Mouse (Mus musculus) testis, adult 2 months (tissue): ENCODE measurements around the gene Gdpd1.

ENCODE experiments used
- CTCF ChIP-seq: fragments of 200-500 bp; IDR thresholded peaks from 2 replicates; pipeline ENCODE4 v1.5.1; 2012; ENCODE audit warnings: low read depth, mild to moderate bottlenecking, inconsistent platforms, low read length, moderate library complexity; ENCODE audit not compliant: control insufficient read depth, insufficient read depth, insufficient replicate concordance
- POLR2A ChIP-seq: fragments of 200-500 bp; IDR thresholded peaks from 2 replicates; pipeline ENCODE4 v1.6.1; 2012; ENCODE audit warnings: low read depth, mild to moderate bottlenecking, inconsistent platforms, low read length, moderate library complexity; ENCODE audit not compliant: control insufficient read depth

DNA sequence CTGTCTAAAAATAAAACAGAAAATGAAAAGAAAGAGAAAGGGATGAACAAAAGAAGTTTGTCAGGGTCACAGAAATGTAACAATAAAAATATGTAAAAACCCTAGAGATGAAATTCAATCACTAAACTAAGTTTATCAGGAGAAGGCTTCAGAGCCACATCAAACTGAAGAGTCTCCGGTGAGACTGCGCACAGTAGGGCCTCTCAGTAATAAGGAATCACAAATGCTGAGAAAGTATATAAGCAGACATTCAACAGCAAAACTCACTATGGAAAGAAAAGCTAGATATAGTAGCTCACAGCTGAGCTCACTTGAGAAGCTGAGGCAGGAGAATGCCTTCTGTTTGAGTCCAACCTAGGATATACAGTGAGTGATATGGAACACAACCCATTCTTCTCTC, 13.5 kb downstream of the Gdpd1 start:
- TF ChIP-seq POLR2A (no peak), CTCF (no peak)
